Mouse (Mus musculus) lung, postnatal 0 days (tissue): ENCODE results near the gene Slc41a2. TPM values are rescaled to one million over a fixed set of nuclear protein-coding genes. Genes with fewer than 3 reads are reported as not detected.
A peak's percentile ranks its signal among the peaks of the same experiment; 100 is the strongest.

Experiments used
- ATAC-seq: fragments of 200-750 bp; cut with Nextera tagmentation; 2 replicates; pipeline ENCODE4 v1.8.0; 2017; ENCODE audit warnings: moderate library complexity
- DNase-seq: peaks from one replicate; pipeline ENCODE4 v3.0.0-alpha.2; 2016; ENCODE audit warnings: low spot score
- H3K27ac ChIP-seq: fragments of 300-500 bp; sonication (generic); 2 replicates; pipeline ENCODE4 v1.5.1; 2014; ENCODE audit warnings: antibody characterized with exemption, mild to moderate bottlenecking, low read length, mixed read lengths
- H3K27me3 ChIP-seq: fragments of 300-500 bp; sonication (generic); replicated peaks from 2 replicates; pipeline ENCODE4 v1.6.1; 2014; ENCODE audit warnings: low read length, mixed read lengths; ENCODE audit not compliant: insufficient read depth
- H3K36me3 ChIP-seq: fragments of 300-500 bp; sonication (generic); 2 replicates; pipeline ENCODE4 v1.6.1; 2014; ENCODE audit warnings: low read length, mixed read lengths; ENCODE audit not compliant: insufficient read depth
- H3K4me1 ChIP-seq: fragments of 300-500 bp; sonication (generic); 2 replicates; pipeline ENCODE4 v1.6.1; 2014; ENCODE audit warnings: antibody characterized with exemption, low read depth, low read length, mixed read lengths; ENCODE audit not compliant: insufficient read depth
- H3K4me2 ChIP-seq: fragments of 300-500 bp; sonication (generic); replicated peaks from 2 replicates; pipeline ENCODE4 v1.6.1; 2014; ENCODE audit warnings: low read depth, mild to moderate bottlenecking, low read length, moderate library complexity, mixed read lengths
- H3K4me3 ChIP-seq: fragments of 300-500 bp; sonication (generic); 2 replicates; pipeline ENCODE4 v1.5.1; 2014; ENCODE audit warnings: low read depth, low read length
- H3K9ac ChIP-seq: fragments of 300-500 bp; sonication (generic); replicated peaks from 2 replicates; pipeline ENCODE4 v1.6.1; 2014; ENCODE audit warnings: low read depth, mild to moderate bottlenecking
- H3K9me3 ChIP-seq: fragments of 300-500 bp; sonication (generic); 2 replicates; pipeline ENCODE4 v1.6.1; 2016; ENCODE audit warnings: low read length, mixed read lengths
- CTCF ChIP-seq: IDR thresholded peaks from 2 replicates; pipeline ENCODE4 v1.5.1; 2016; ENCODE audit warnings: antibody characterized with exemption, mild to moderate bottlenecking
- EP300 ChIP-seq: IDR thresholded peaks from 2 replicates; pipeline ENCODE4 v1.6.1; 2016; ENCODE audit warnings: antibody characterized with exemption, mild to moderate bottlenecking, control low read depth
- WGBS: fragments of 180-500 bp; shearing (Covaris S2); extraction: QIAGEN DNeasy Blood & Tissue Kit; methylation state at CpG from one replicate; pipeline ENCODE4 v1.1.7; 2014; 5-methylcytosine and 5-hydroxymethylcytosine counted together
- polyA plus RNA-seq: library from polyadenylated mRNA; unstranded; fragments of >200 nt; fragmentation: Nextera tagmentation; extraction: Ambion mirVana; gene quantifications from 2 replicates; pipeline ENCODE4 v1.2.1, GENCODE M21; 2015

Gene Slc41a2
- polyA plus RNA-seq, 1 experiment from 2014 or later = 1.2 TPM

GRCm38 (mm10) chr10:83191476-83191875, 146.2 kb downstream of the Slc41a2 start:
- H3K4me2 ChIP-seq = no peak overlapping the region
- TF ChIP-seq CTCF (no peak), EP300 (no peak)
- DNase-seq (no peak), ATAC-seq (no peak)
- no peak overlapping the region for H3K9ac ChIP-seq
- H3K27me3 ChIP-seq = no peaks in the 10 kb centered on the region
- H3K4me3 ChIP-seq = no peak overlapping the region
- no peaks in the 10 kb centered on the region for H3K4me1 ChIP-seq
- no peaks in the 10 kb centered on the region for H3K36me3 ChIP-seq
- WGBS = 95% methylated on average over 17 of the region's 17 CpGs
- no peaks in the 10 kb centered on the region for H3K9me3 ChIP-seq
- H3K27ac ChIP-seq = no peak overlapping the region

DNA sequence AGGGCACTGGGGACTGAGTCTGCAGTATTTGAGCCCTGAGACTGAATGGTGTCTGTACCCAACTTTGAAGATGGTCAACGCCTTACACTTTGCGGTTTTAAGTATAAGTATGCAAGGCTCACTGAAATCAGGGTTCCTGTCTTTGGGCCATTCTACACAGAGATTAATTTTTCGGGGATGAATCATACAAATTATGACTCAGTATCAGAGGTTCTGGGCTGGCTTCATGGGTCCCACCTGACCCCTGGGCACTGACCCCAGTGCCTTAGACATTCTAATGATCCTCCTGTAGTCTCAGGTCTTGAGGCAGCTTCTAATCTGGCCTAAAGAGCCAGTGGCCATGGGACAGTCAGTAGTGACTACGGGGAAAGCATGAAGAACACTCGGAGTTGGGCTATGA, 148.6 kb downstream of the Slc41a2 start:
- Histone ChIP-seq H3K4me3 (no peak overlapping the region), H3K9me3 (no peaks in the 10 kb centered on the region), H3K4me1 (no peaks in the 10 kb centered on the region), H3K9ac (no peak overlapping the region), H3K27me3 (no peaks in the 10 kb centered on the region), H3K36me3 (no peaks in the 10 kb centered on the region), H3K4me2 (no peak overlapping the region), H3K27ac (no peak overlapping the region)
- ATAC-seq = no peak
- TF ChIP-seq CTCF (no peak), EP300 (no peak)
- WGBS = 95% methylated on average over 5 of the region's 5 CpGs
- no peak for DNase-seq

DNA sequence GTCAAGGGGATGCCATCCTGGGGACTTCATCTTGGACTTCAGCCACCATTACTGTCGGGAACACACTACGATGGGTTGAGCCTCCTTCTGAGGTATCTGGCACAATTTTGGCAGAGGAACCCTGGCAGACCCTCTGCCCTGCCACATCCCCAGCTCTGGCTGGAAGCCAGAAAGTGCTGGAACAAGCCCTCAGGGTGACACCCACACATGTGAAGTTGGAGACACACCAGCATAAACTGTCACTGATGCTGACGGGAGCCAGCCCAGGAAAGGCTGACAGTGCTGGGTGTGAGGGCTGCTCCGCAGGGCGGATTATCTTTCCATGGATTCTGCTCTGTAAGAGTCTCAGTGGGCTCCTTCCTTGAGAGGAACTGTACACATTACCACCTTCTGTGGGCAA, 150.7 kb downstream of the Slc41a2 start:
- Histone ChIP-seq H3K27ac (no peak overlapping the region), H3K4me3 (no peak overlapping the region), H3K27me3 (no peaks in the 10 kb centered on the region), H3K4me2 (no peak overlapping the region), H3K9me3 (no peaks in the 10 kb centered on the region), H3K4me1 (no peaks in the 10 kb centered on the region), H3K9ac (no peak overlapping the region), H3K36me3 (no peaks in the 10 kb centered on the region)
- DNase-seq (no peak), ATAC-seq (peak; percentile 43; the same call in 1 of the 2 replicates)
- TF ChIP-seq CTCF (no peak), EP300 (no peak)
- WGBS = 55% methylated on average over 5 of the region's 5 CpGs

DNA sequence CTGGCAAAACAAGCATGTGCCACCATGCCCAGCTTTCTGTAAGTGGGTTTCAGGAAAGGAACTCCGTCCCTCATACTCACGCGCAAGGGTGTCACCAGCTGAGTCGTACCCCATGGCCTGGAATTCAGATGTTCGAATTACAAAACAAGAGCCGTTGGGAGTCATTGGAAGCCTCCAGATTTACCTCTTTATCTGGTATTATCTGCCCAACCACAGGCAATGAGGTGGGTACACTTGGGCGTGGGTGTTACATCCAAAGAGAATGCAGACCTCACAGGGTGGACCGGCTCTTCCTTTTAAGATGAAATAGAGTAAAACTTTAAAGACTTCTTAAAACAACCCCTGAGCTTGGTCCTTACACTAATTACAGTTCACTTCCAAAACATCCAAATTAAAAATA, 151.5 kb downstream of the Slc41a2 start:
- Histone ChIP-seq H3K9me3 (no peaks in the 10 kb centered on the region), H3K9ac (no peak overlapping the region), H3K4me1 (no peaks in the 10 kb centered on the region), H3K4me3 (no peak overlapping the region), H3K36me3 (no peaks in the 10 kb centered on the region), H3K27ac (no peak overlapping the region), H3K4me2 (no peak overlapping the region), H3K27me3 (no peaks in the 10 kb centered on the region)
- ATAC-seq = no peak
- no peak for DNase-seq
- 81% methylated on average over 8 of the region's 8 CpGs for WGBS
- TF ChIP-seq CTCF = no peak
- TF ChIP-seq EP300 = no peak

GRCm38 (mm10) chr10:83185121-83185520, 152.6 kb downstream of the Slc41a2 start:
- no peak overlapping the region for H3K4me2 ChIP-seq
- no peaks in the 10 kb centered on the region for H3K27me3 ChIP-seq
- H3K9me3 ChIP-seq = no peaks in the 10 kb centered on the region
- no peak overlapping the region for H3K9ac ChIP-seq
- TF ChIP-seq CTCF (no peak), EP300 (no peak)
- DNase-seq (no peak), ATAC-seq (no peak)
- no peaks in the 10 kb centered on the region for H3K36me3 ChIP-seq
- H3K4me1 ChIP-seq = no peaks in the 10 kb centered on the region
- no peak overlapping the region for H3K4me3 ChIP-seq
- 91% methylated on average over 6 of the region's 6 CpGs for WGBS
- H3K27ac ChIP-seq = no peak overlapping the region

DNA sequence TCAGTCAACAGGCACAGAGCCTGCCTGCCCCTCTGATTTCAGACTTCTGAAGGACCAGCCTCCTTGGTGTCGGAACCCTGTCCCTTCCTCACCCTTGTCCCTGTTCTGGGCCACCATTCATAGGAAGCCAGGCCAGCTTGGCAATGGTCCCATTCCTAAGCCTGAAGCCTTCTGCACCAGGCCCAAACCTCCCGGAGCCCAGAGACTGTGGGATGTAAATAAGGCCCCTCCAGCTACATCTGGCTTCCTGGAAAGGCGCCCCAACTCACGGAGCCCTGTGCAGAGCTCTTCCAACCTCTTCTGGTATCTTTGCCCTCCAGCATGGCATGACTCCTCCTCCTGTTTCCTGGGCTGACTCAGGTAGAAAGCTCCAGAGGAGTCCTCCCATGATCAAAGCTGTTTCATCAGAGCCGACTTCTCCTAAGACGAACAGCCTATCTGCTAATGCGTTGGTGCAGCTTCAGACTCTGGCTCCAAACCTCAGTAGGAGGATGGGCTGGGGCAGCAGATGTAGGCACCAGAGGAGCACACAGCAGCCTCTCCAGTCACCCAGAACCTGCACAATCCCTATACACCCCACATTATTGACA, 153.1 kb downstream of the Slc41a2 start:
- no peak overlapping the region for H3K27ac ChIP-seq
- TF ChIP-seq EP300 (no peak), CTCF (no peak)
- no peak overlapping the region for H3K4me3 ChIP-seq
- no peak overlapping the region for H3K4me2 ChIP-seq
- no peaks in the 10 kb centered on the region for H3K4me1 ChIP-seq
- DNase-seq (no peak), ATAC-seq (no peak)
- no peak overlapping the region for H3K9ac ChIP-seq
- no peaks in the 10 kb centered on the region for H3K36me3 ChIP-seq
- no peaks in the 10 kb centered on the region for H3K27me3 ChIP-seq
- WGBS = 32% methylated on average over 7 of the region's 7 CpGs
- H3K9me3 ChIP-seq = no peaks in the 10 kb centered on the region
